Mouse (Mus musculus): ENCODE measurements around the gene Ncf2. TPM values are rescaled to one million over a fixed set of nuclear protein-coding genes. Genes with fewer than 3 reads are reported as not detected.
A peak's percentile ranks its signal among the peaks of the same experiment; 100 is the strongest.
"Not testable (repeated sequence)": the region's sequence is repeated elsewhere in the genome, so short reads cannot be mapped to it uniquely, and the experiment has no call there.

Gene Ncf2
- polyA plus RNA-seq, 1 experiment from 2014 or later, result 2.2 TPM

DNA sequence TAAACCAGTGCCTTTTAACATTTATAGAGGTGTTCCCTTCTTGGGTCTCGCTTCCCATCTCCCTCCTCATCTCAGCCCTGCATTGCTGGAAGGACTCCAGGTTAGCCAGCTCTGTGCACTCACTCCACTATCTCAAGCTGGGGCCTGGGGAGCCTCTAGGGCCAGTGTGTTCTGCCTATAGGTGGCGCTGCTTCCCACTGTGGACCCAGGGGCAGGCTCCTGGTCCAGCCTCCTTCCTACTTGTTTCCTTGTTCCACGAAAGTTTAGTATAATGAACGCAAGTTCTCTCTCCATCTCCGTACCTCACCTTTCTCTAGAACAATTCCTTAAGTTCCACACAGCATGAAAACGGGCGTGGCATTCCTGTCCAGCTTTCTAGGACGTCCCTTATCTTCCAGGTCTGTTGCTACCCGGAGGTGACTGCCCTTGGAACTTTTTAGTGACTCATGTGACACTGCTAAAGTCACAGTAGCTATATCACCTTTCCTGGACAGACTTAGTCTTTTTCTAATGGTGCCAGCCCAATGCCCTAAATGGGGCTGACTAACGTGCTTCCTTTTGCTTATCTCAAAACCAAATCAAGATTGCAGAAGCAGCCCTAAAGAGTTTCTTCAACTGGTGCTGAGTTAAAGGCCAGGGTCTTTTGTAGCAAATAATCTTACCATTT, 20.8 kb upstream of the Ncf2 start:
- 44% methylated on average over 10 of the region's 10 CpGs for WGBS
- DNase-seq (ENCODE audit: low spot score) (peak; percentile 49), ATAC-seq (ENCODE audit: low FRiP score) (no peak)
- no peaks in the 10 kb centered on the region for H3K4me1 ChIP-seq (replicated peaks; ENCODE audit: control insufficient read depth, insufficient read depth, low read length)
- no peak overlapping the region for H3K9ac ChIP-seq
- no peaks in the 10 kb centered on the region for H3K27me3 ChIP-seq (ENCODE audit: control insufficient read depth, insufficient read depth, low read length)
- H3K4me3 ChIP-seq (replicated peaks; ENCODE audit: low read length), result no peak overlapping the region
- H3K36me3 ChIP-seq (replicated peaks; ENCODE audit: control insufficient read depth, insufficient read depth), result peaks cover 25% of the 10 kb centered on the region
- no peak overlapping the region for H3K4me2 ChIP-seq (replicated peaks)
- H3K9me3 ChIP-seq (ENCODE audit: control insufficient read depth, low read length), result no peaks in the 10 kb centered on the region
- H3K27ac ChIP-seq, result no peak overlapping the region

DNA sequence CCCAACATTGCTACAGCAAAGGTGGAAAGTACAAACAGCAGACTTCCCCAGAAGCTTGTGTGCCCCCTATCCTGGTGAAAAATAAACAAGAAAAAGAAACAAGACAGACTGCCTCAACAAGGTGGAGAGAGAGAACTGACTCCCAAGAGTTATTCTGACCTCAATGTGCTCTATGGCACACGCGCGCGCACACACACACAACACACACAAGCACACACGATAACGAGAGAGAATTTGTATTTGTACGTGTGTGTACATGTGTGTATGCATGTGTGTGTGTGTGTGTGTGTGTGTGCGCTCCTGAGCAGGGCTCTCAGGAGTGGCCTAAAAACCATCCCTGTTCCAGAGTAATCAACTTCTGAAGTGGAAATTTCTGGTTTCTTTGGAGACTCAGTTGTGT, 15.4 kb upstream of the Ncf2 start:
- no peak for DNase-seq (ENCODE audit: low spot score)
- Histone ChIP-seq H3K27me3 (ENCODE audit: control insufficient read depth, insufficient read depth, low read length) (no peaks in the 10 kb centered on the region), H3K4me1 (replicated peaks; ENCODE audit: control insufficient read depth, insufficient read depth, low read length) (no peaks in the 10 kb centered on the region), H3K4me2 (replicated peaks) (no peak overlapping the region), H3K9me3 (ENCODE audit: control insufficient read depth, low read length) (no peaks in the 10 kb centered on the region), H3K27ac (no peak overlapping the region), H3K9ac (no peak overlapping the region), H3K4me3 (replicated peaks; ENCODE audit: low read length) (no peak overlapping the region), H3K36me3 (replicated peaks; ENCODE audit: control insufficient read depth, insufficient read depth) (no peaks in the 10 kb centered on the region)
- 96% methylated on average over 8 of the region's 8 CpGs for WGBS
- no peak for ATAC-seq (ENCODE audit: low FRiP score)

DNA sequence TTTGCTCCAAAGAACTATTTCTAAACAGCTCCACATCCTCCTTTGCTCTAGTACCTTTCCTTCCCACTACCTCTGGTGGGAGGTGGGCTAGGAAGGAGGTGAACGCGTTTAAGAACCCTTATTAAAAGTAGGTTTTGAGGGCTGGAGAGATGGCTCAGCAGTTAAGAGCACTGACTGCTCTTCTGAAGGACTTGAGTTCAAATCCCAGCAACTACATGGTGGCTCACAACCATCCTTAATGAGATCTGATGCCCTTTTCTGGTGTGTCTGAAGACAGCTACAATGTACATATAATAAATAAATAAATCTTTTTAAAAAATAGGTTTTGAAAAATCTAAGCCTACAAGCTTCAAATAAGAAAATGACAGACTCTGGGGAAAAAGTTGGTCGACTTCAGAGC, 14.5 kb upstream of the Ncf2 start:
- H3K4me1 ChIP-seq (replicated peaks; ENCODE audit: control insufficient read depth, insufficient read depth, low read length); DNase-seq (ENCODE audit: low spot score); ATAC-seq (ENCODE audit: low FRiP score); H3K9me3 ChIP-seq (ENCODE audit: control insufficient read depth, low read length); H3K27me3 ChIP-seq (ENCODE audit: control insufficient read depth, insufficient read depth, low read length); H3K36me3 ChIP-seq (replicated peaks; ENCODE audit: control insufficient read depth, insufficient read depth); H3K4me2 ChIP-seq (replicated peaks); H3K27ac ChIP-seq; H3K4me3 ChIP-seq (replicated peaks; ENCODE audit: low read length); H3K9ac ChIP-seq: not testable (repeated sequence)
- 82% methylated on average over 3 of the region's 3 CpGs for WGBS

DNA sequence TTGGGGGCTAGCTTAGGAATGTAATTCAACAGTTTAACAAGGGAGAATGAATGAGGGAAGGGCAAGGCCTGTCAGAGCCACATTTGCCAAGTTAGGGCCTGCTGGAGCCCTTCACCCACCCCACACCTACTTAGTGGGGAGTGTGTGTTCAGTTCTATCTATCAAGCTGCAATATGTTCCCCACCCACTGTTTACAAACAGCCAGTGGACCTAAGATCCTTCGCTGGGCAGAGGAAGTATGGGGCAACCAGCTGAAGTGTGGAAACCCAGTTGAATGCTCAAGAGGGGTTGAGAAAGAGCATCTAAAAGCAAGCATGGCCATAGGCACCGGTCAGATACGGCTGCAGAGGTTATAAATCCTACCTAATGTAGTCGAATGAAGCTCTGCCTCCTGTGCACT, 13.0 kb upstream of the Ncf2 start:
- Histone ChIP-seq H3K4me2 (replicated peaks) (no peak overlapping the region), H3K4me3 (replicated peaks; ENCODE audit: low read length) (no peak overlapping the region)
- ATAC-seq (ENCODE audit: low FRiP score), result no peak

DNA sequence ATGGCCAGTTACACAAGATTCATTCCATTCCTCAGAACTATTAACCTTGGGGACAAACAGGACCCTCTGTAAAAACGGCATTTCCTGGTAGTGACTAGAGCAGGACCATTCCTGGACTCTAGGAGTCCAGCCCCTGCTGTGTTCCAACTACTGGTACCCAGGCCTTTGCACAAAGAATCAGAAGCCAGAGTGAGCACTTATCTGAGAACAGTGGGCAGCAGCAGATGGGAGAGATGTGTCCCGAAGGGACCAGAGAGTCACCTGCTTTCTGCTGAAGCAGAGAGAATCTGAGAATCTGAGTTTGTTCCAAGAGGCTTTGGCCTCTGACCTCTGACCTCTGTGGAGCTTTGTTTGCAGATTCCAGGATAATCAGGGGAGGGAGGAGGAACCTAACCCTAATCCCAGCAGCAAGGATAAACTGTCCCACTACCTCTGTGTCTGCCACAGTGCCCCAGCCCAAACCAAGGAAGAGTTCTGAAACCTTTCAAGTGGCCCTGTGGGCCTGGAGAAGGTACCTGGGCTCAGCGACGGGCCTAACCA, 11.8 kb upstream of the Ncf2 start:
- Histone ChIP-seq H3K4me3 (replicated peaks; ENCODE audit: low read length) (no peak overlapping the region), H3K9ac (no peak overlapping the region), H3K4me2 (replicated peaks) (no peak overlapping the region), H3K27me3 (ENCODE audit: control insufficient read depth, insufficient read depth, low read length) (no peaks in the 10 kb centered on the region), H3K27ac (no peak overlapping the region), H3K4me1 (replicated peaks; ENCODE audit: control insufficient read depth, insufficient read depth, low read length) (0 out of 2 replicates have a peak, but pooled peaks cover 3% of the 10 kb centered on the region), H3K36me3 (replicated peaks; ENCODE audit: control insufficient read depth, insufficient read depth) (no peaks in the 10 kb centered on the region), H3K9me3 (ENCODE audit: control insufficient read depth, low read length) (no peaks in the 10 kb centered on the region)
- 33% methylated on average over 4 of the region's 4 CpGs for WGBS
- DNase-seq (ENCODE audit: low spot score) (no peak), ATAC-seq (ENCODE audit: low FRiP score) (no peak)

More for the DNA sequence above, 13.0 kb upstream of the Ncf2 start:
- H3K4me1 ChIP-seq (replicated peaks; ENCODE audit: control insufficient read depth, insufficient read depth, low read length), result 0 out of 2 replicates have a peak, but pooled peaks cover 3% of the 10 kb centered on the region
- WGBS, result 90% methylated on average over 4 of the region's 4 CpGs
- no peak overlapping the region for H3K27ac ChIP-seq
- H3K27me3 ChIP-seq (ENCODE audit: control insufficient read depth, insufficient read depth, low read length), result no peaks in the 10 kb centered on the region
- no peaks in the 10 kb centered on the region for H3K36me3 ChIP-seq (replicated peaks; ENCODE audit: control insufficient read depth, insufficient read depth)
- H3K9me3 ChIP-seq (ENCODE audit: control insufficient read depth, low read length), result no peaks in the 10 kb centered on the region
- H3K9ac ChIP-seq, result no peak overlapping the region
- no peak for DNase-seq (ENCODE audit: low spot score)

DNA sequence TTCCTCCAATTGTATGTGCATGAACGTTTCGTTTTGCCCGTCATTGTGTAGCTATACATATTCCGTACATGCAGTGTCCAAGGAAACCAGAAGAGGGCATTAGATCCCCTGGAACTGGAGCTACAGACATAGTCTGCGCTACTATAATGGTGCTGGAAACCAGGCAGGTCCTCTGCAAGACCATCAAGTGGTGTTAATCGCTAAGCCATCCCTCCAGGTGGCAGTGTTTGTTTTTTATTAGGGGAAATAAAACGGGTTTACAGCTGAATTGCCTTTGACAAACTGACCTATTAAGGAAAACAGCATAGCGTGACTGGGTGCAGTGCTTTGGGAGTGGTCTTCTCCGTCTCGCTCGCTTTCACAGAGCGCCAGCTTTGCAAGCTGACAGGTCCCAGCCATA, 9.7 kb upstream of the Ncf2 start:
- Histone ChIP-seq H3K9me3 (ENCODE audit: control insufficient read depth, low read length) (no peaks in the 10 kb centered on the region), H3K27me3 (ENCODE audit: control insufficient read depth, insufficient read depth, low read length) (no peaks in the 10 kb centered on the region), H3K36me3 (replicated peaks; ENCODE audit: control insufficient read depth, insufficient read depth) (no peaks in the 10 kb centered on the region), H3K27ac (no peak overlapping the region), H3K4me1 (replicated peaks; ENCODE audit: control insufficient read depth, insufficient read depth, low read length) (0 out of 2 replicates have a peak, but pooled peaks cover 3% of the 10 kb centered on the region), H3K4me3 (replicated peaks; ENCODE audit: low read length) (no peak overlapping the region), H3K9ac (no peak overlapping the region), H3K4me2 (replicated peaks) (no peak overlapping the region)
- WGBS, result 30% methylated on average over 12 of the region's 12 CpGs
- ATAC-seq (ENCODE audit: low FRiP score) (no peak), DNase-seq (ENCODE audit: low spot score) (peak; percentile 51)

DNA sequence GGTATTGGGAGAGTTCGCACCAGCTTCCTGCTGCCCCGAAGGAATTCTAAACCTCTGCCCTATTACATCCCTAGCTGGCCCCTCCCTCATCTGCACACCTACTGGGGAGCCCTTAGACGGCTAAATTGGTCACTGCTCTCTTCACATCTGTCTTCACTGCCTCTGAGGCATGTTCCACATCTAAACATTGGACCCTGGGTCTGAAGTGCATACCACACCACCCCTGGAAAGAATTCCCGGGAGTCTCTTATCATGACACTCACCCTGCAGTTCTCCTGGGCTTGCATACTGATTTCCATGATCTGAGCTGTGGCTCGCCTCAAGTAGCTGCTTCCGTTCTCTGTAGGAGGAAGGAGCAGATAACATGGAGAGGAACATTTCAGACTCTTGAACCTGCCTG, 9.2 kb upstream of the Ncf2 start:
- 33% methylated on average over 6 of the region's 6 CpGs for WGBS
- Histone ChIP-seq H3K4me1 (replicated peaks; ENCODE audit: control insufficient read depth, insufficient read depth, low read length) (0 out of 2 replicates have a peak, but pooled peaks cover 3% of the 10 kb centered on the region), H3K4me3 (replicated peaks; ENCODE audit: low read length) (no peak overlapping the region), H3K4me2 (replicated peaks) (no peak overlapping the region), H3K36me3 (replicated peaks; ENCODE audit: control insufficient read depth, insufficient read depth) (no peaks in the 10 kb centered on the region), H3K9ac (no peak overlapping the region), H3K9me3 (ENCODE audit: control insufficient read depth, low read length) (no peaks in the 10 kb centered on the region), H3K27ac (no peak overlapping the region), H3K27me3 (ENCODE audit: control insufficient read depth, insufficient read depth, low read length) (no peaks in the 10 kb centered on the region)
- no peak for DNase-seq (ENCODE audit: low spot score)
- no peak for ATAC-seq (ENCODE audit: low FRiP score)

DNA sequence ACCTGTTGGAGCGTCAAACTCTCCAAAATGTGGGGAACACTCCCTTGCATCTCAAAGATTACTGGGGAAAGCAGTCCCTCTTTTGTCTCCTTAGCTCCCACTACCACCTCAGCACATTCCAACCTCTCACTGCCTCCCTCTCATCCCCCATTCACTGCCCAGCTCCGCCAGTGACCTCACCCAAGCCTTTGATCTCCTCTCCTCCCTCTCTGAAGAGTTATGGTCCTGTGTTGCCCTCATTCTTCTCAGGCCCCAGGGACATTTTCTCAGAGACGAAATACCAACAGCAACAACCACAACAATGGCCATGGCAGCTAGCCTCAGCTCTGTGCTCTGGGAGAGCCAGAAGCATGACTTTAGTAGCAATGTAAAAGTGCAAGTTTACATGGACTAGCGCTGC, 8.7 kb upstream of the Ncf2 start:
- Histone ChIP-seq H3K36me3 (replicated peaks; ENCODE audit: control insufficient read depth, insufficient read depth) (no peaks in the 10 kb centered on the region), H3K27me3 (ENCODE audit: control insufficient read depth, insufficient read depth, low read length) (no peaks in the 10 kb centered on the region), H3K4me3 (replicated peaks; ENCODE audit: low read length) (no peak overlapping the region), H3K4me1 (replicated peaks; ENCODE audit: control insufficient read depth, insufficient read depth, low read length) (0 out of 2 replicates have a peak, but pooled peaks cover 3% of the 10 kb centered on the region), H3K9ac (no peak overlapping the region), H3K27ac (no peak overlapping the region), H3K4me2 (replicated peaks) (no peak overlapping the region), H3K9me3 (ENCODE audit: control insufficient read depth, low read length) (no peaks in the 10 kb centered on the region)
- ATAC-seq (ENCODE audit: low FRiP score), result no peak
- WGBS, result 29% methylated on average over 4 of the region's 4 CpGs
- DNase-seq (ENCODE audit: low spot score), result no peak

DNA sequence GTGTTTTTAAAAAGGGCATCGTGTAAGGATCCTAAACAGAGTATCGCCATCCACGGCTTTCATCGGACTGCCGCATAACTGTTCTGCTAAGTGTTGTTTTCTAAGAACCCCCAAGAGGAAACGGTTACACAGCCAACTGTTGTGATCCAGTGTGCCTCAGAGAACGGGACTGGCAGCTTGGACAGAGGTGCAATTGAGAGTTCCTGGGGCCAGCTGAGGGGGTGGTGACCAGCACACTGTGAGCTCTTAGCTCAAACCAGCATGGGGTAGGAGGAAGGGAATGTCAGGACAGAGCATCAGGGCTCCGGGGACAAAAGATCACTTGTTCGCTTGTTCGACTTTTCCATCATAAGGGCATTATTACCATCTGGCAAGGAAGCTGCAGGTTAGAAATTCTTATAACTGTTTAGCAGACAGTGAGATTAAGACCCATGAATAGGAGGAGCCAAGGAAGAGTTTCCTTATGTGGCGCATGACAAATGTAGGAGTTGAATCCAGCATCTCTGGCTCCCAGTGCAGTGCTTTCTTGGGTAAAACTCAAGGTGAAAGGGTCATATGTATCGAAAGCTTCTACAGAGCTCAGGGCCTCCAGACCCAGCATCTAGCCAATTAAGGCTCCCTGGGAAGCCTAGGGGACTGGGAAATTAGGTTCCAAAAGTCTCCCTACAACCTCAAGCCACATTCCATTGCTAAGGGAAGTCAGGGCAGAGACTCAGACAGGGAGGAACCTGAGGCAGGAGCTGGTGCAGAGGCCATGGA, 7.1 kb upstream of the Ncf2 start:
- WGBS, result 9% methylated on average over 12 of the region's 12 CpGs
- DNase-seq (ENCODE audit: low spot score), result no peak
- no peaks in the 10 kb centered on the region for H3K9me3 ChIP-seq (ENCODE audit: control insufficient read depth, low read length)
- no peak overlapping the region for H3K4me3 ChIP-seq (replicated peaks; ENCODE audit: low read length)
- ATAC-seq (ENCODE audit: low FRiP score), result peak; percentile 68; the same call in 1 of the 2 replicates
- no peaks in the 10 kb centered on the region for H3K27me3 ChIP-seq (ENCODE audit: control insufficient read depth, insufficient read depth, low read length)
- H3K36me3 ChIP-seq (replicated peaks; ENCODE audit: control insufficient read depth, insufficient read depth), result no peaks in the 10 kb centered on the region
- H3K27ac ChIP-seq, result 0 out of 2 replicates have a peak overlapping the region, but pooled peaks have one; percentile 20
- H3K4me2 ChIP-seq (replicated peaks), result no peak overlapping the region
- H3K9ac ChIP-seq, result no peak overlapping the region
- H3K4me1 ChIP-seq (replicated peaks; ENCODE audit: control insufficient read depth, insufficient read depth, low read length), result 0 out of 2 replicates have a peak, but pooled peaks cover 3% of the 10 kb centered on the region

Data from hindbrain, embryonic 14.5 days (tissue).